Mouse (Mus musculus) MEL (cell line): ENCODE results near the gene Tspan8.

ENCODE experiments used
- CTCF ChIP-seq, 3 experiments: IDR thresholded peaks in 2 of 3; conservative IDR thresholded peaks in 1 of 3; 2 replicates each; pipeline ENCODE4 v1.5.1; 2011 to 2012; ENCODE audit warnings: low read length in 3 of 3, low read depth in 2 of 3, mild to moderate bottlenecking in 2 of 3, improper control_type of control experiment in 1 of 3, inconsistent platforms in 1 of 3, mixed read lengths in 1 of 3, moderate library complexity in 1 of 3; ENCODE audit not compliant: control insufficient read depth in 1 of 3, insufficient read depth in 1 of 3, poor library complexity in 1 of 3, severe bottlenecking in 1 of 3
- MAZ ChIP-seq: IDR thresholded peaks from 2 replicates; pipeline ENCODE4 v1.6.1; 2012; ENCODE audit warnings: low read depth, mild to moderate bottlenecking, inconsistent platforms, low read length, improper control_type of control experiment
- MYC ChIP-seq: IDR thresholded peaks from 2 replicates; pipeline ENCODE4 v1.6.1; 2011; ENCODE audit warnings: low read depth, mild to moderate bottlenecking, low read length, improper control_type of control experiment, moderate library complexity
- POLR2A ChIP-seq, 2 experiments: IDR thresholded peaks; 2 replicates each; pipeline ENCODE4 v1.6.1; 2011 to 2012; ENCODE audit warnings: low read length in 2 of 2, mild to moderate bottlenecking in 2 of 2, control low read depth in 1 of 2, improper control_type of control experiment in 1 of 2, low read depth in 1 of 2, moderate library complexity in 1 of 2; ENCODE audit not compliant: control insufficient read depth in 1 of 2, insufficient read depth in 1 of 2, poor library complexity in 1 of 2
- TCF12 ChIP-seq: IDR thresholded peaks from 2 replicates; pipeline ENCODE4 v1.6.1; 2014; ENCODE audit warnings: low read depth, mild to moderate bottlenecking, inconsistent platforms, low read length, improper control_type of control experiment, moderate library complexity
- ZMIZ1 ChIP-seq: IDR thresholded peaks from 2 replicates; pipeline ENCODE4 v1.6.1; 2012; ENCODE audit warnings: low read depth, mild to moderate bottlenecking, inconsistent platforms, low read length, improper control_type of control experiment, moderate library complexity

- TF ChIP-seq TCF12 (0 out of 2 replicates have a peak, but pooled peaks have one; percentile 23), MYC (no peak), CTCF (IDR thresholded peaks at IDR 0.05 in 2 of 3, conservative IDR thresholded peaks at IDR 0.05 in 1 of 3; ENCODE audit: control insufficient read depth in 1 of 3, insufficient read depth in 1 of 3, low read depth in 2 of 3, low read length in 3 of 3, poor library complexity in 1 of 3, severe bottlenecking in 1 of 3) (no peak), MAZ (no peak), POLR2A (IDR thresholded peaks at IDR 0.05; ENCODE audit: control insufficient read depth in 1 of 2, insufficient read depth in 1 of 2, low read depth in 1 of 2, low read length in 2 of 2, poor library complexity in 1 of 2) (no peak), ZMIZ1 (no peak)
Observed at GRCm38 (mm10) chr10:115882757-115883156, 66.1 kb downstream of the Tspan8 start.
